Mouse (Mus musculus): ENCODE data around the gene Dppa5a. TPM values are rescaled to one million over a fixed set of nuclear protein-coding genes. Genes with fewer than 3 reads are reported as not detected.

Dppa5a gene
- total RNA-seq (2023): not detected

DNA sequence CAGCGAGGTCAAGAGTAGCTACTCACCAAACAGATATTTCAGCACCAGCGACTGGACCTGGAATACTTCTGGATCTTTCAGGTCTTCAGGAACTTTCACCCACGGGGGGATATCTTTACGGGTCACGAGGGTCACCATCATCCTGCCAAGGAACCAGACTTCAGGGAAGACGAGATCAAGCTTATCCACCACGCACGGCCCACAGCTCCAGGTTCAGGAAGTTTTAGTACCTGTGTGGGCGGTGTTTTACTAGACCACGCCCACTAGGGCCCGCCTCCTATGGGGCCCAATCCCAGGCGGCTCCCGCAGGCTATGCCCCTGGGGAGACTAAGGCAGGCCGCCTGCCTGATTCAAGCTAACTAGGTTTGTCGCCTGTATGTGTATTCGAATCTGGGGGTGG is at the start of gene Dppa5a:
Dppa5a (minus strand) TSS at position 219 of the 400 bp plus-strand sequence.

DNA sequence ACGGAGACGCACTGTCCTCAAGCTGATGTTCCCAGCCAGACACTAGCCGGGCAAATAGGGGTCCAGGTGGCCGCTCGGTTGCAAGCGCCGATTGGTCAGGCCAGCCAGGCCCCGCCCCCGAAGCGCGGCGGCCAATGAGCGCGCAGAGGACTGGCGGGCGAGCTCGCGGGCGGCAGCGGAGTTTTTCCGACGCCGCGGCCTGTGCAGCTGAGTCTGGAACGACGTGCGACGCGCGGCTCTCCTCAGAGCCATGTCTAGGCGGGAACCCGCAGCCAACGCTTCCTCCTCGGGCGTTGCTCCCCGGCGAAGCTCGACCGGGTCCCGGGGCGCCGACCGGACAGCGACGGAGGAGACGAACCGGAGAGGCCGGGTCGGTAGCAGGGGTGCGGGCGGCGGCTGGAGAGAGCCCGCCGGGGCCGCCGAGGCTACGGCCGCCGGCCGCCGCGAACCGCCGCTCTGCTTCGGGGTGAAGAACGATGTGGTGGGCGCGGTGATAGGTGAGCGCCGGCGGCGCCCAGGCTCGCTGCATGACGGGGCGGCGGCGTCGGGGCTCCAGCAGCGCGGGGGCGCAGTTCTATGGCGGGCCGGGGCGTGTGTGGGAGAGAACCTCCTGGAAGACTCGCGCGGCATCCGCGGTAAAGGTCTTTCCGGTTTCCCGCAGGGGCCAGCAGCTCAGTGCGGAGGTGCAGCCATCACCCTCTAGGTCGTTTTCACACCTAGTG is 27.8 kb upstream of the Dppa5a start, which contains the start of gene Ddx43:
Ddx43 (plus strand) TSS at position 148 of the 722 bp plus-strand sequence.

DNA sequence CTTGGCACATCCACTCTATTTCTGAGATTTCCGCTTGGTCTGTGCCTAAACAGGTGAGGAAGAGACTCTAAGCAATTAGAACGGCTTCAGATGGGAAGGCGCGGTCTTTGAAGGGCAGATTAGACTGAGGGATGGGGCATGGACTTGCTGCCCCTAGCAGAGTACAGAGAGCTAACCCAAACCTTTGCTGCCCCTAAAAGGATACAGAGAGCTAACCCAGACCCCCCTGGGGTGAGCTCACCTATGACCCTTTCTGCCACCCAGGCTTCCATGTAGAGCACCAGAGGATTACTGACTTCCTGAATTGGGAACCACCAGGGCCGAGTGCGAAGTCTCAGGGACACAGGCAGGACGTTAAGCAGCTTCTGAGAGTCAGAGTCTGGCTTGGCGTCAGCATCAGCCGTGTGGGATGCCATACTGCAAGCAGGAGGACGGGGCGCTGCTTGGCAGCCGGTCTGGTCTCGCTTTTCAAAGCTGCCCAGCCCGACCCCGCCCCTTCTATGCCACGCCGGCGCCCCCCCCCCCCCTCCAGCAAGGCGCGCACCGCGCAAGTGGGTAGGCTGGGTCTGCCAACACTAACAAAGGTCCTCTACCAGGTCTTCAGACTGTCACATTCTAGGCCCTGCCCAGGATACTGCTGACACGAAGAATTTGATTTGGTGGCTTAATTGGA is 10.3 kb upstream of the Dppa5a start, which contains the start of gene Ooep:
Ooep (minus strand) TSS at position 613 of the 673 bp plus-strand sequence.

DNA sequence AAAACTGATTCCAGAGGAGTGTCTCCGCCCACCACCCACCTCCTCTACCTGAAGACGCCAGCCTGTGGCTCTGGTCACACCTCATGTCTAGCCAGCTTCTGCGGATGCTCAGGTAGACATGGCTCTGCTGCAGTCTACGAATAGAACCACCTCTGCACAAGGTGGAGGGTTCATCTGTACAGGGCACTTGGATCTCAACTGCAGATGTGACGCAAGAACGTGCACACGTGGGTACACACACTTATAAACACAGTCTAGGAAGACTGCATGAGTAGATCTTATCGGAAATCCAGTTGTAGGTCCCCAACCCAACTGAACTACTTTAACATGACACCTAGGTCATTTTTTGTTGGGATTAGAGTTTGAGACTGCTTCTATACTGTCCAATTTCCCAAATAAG is 12.4 kb downstream of the Dppa5a start, which contains the start of gene Gsta2:
Gsta2 (minus strand) TSS at position 178 of the 400 bp plus-strand sequence.

DNA sequence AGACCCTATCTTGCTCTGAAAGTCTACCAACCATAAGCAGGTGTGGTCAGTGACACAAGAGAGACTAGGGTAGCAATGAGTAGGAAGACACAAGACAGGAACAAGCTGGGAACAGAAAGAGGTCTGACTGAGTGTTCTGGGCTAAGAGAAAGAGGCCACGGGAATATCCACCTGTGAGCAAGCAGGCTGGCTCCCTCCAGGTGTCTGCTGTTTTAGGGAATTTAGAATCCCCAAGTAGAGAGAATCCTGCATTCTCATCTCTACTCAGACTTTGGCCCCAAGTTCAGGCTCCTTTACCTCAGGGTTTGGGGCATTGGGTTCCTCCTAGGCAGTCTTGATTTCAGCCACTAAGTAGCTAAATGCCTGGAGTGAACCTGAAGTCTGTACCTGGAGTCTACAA is 40.7 kb downstream of the Dppa5a start, which contains the start of gene Omt2b:
Omt2b (plus strand) TSS at position 301 of the 400 bp plus-strand sequence.

Other genes starting within 250 kb of the Dppa5a start
- 1 to 10 TPM in 1 of 2 experiments, under 1 TPM in 1; 0.79 to 1.6 TPM for gene Gsta4, start 185.4 kb downstream of the Dppa5a start, total RNA-seq (2023)
- not detected for gene Gsta1, start 137.5 kb downstream of the Dppa5a start, total RNA-seq (2023)
- not detected for gene Gm3776, start 111.0 kb downstream of the Dppa5a start, total RNA-seq (2023)
- gene Gm10639, start 78.3 kb downstream of the Dppa5a start, total RNA-seq (2023): not detected
- gene Omt2a, start 53.4 kb downstream of the Dppa5a start, total RNA-seq (2023): not detected
- gene Omt2b, start 40.6 kb downstream of the Dppa5a start, total RNA-seq (2023): not detected
- gene Gsta2, start 12.4 kb downstream of the Dppa5a start, total RNA-seq (2023): not detected
- gene Ooep, start 10.5 kb upstream of the Dppa5a start, total RNA-seq (2023): not detected
- gene Ddx43, start 27.6 kb upstream of the Dppa5a start, total RNA-seq (2023): not detected
- 1 to 10 TPM; 7.0 to 9.3 TPM for gene Cgas, start 75.1 kb upstream of the Dppa5a start, total RNA-seq (2023)
- 10 to 100 TPM; 14.4 to 15.7 TPM for gene Mto1, start 80.0 kb upstream of the Dppa5a start, total RNA-seq (2023)
- gene Gm17324, start 80.6 kb upstream of the Dppa5a start, total RNA-seq (2023): not detected
- gene Eef1a1, start 121.0 kb upstream of the Dppa5a start, total RNA-seq (2023): 1,000 to 10,000 TPM; 3,050 to 3,467 TPM
- gene Slc17a5, start 219.9 kb upstream of the Dppa5a start, total RNA-seq (2023): 1 to 10 TPM; 4.4 to 5.3 TPM
- under 1 TPM; 0.31 to 0.86 TPM for gene Cd109, start 247.4 kb upstream of the Dppa5a start, total RNA-seq (2023)

All from neutrophil, adult 59 days (primary cell).